Mouse (Mus musculus) limb, embryonic 15.5 days (tissue): ENCODE measurements around the gene Dera. TPM values are rescaled to one million over a fixed set of nuclear protein-coding genes. Genes with fewer than 3 reads are reported as not detected.

Experiments used
- ATAC-seq: fragments of 200-750 bp; cut with Nextera tagmentation; 2 replicates; pipeline ENCODE4 v1.8.0; 2017; ENCODE audit warnings: low read depth, moderate TSS enrichment; ENCODE audit not compliant: insufficient number of reproducible peaks, low FRiP score, low TSS enrichment
- H3K27ac ChIP-seq: fragments of 300-500 bp; sonication (generic); 2 replicates; pipeline ENCODE4 v1.5.1; 2015; ENCODE audit warnings: moderate library complexity, mild to moderate bottlenecking, inconsistent platforms
- H3K27me3 ChIP-seq: fragments of 300-500 bp; sonication (generic); 2 replicates; pipeline ENCODE4 v1.6.1; 2015; ENCODE audit warnings: inconsistent platforms
- H3K36me3 ChIP-seq: fragments of 300-500 bp; sonication (generic); 2 replicates; pipeline ENCODE4 v1.6.1; 2015; ENCODE audit warnings: inconsistent platforms
- H3K4me1 ChIP-seq: fragments of 300-500 bp; sonication (generic); 2 replicates; pipeline ENCODE4 v1.6.1; 2015; ENCODE audit warnings: inconsistent platforms
- H3K4me2 ChIP-seq: fragments of 300-500 bp; sonication (generic); 2 replicates; pipeline ENCODE4 v1.6.1; 2015; ENCODE audit warnings: mild to moderate bottlenecking, inconsistent platforms
- H3K4me3 ChIP-seq: fragments of 300-500 bp; sonication (generic); 2 replicates; pipeline ENCODE4 v1.5.1; 2015; ENCODE audit warnings: mild to moderate bottlenecking, inconsistent platforms
- H3K9ac ChIP-seq: fragments of 300-500 bp; sonication (generic); 2 replicates; pipeline ENCODE4 v1.6.1; 2015; ENCODE audit warnings: inconsistent platforms
- H3K9me3 ChIP-seq: fragments of 300-500 bp; sonication (generic); 2 replicates; pipeline ENCODE4 v1.6.1; 2016; ENCODE audit warnings: inconsistent platforms
- WGBS: fragments of 180-500 bp; shearing (Covaris S2); methylation state at CpG from one replicate; pipeline ENCODE4 v1.1.7; 2015; 5-methylcytosine and 5-hydroxymethylcytosine counted together
- polyA plus RNA-seq: library from polyadenylated mRNA; unstranded; fragments of >200 nt; fragmentation: Nextera tagmentation; extraction: Ambion mirVana; gene quantifications from 2 replicates; pipeline ENCODE4 v1.2.1, GENCODE M21; 2015

Gene Dera
- polyA plus RNA-seq, 1 experiment from 2014 or later, result 44.9 TPM

GRCm38 (mm10) chr6:137869903-137870580 lies 115.7 kb downstream of the Dera start:
- Histone ChIP-seq H3K36me3 (no peaks in the 10 kb centered on the region), H3K4me2 (no peak overlapping the region), H3K9me3 (no peaks in the 10 kb centered on the region), H3K4me1 (no peaks in the 10 kb centered on the region), H3K27ac (no peak overlapping the region), H3K4me3 (no peak overlapping the region), H3K27me3 (no peaks in the 10 kb centered on the region), H3K9ac (no peak overlapping the region)
- ATAC-seq, result no peak
- WGBS, result 78% methylated on average over 7 of the region's 7 CpGs

DNA sequence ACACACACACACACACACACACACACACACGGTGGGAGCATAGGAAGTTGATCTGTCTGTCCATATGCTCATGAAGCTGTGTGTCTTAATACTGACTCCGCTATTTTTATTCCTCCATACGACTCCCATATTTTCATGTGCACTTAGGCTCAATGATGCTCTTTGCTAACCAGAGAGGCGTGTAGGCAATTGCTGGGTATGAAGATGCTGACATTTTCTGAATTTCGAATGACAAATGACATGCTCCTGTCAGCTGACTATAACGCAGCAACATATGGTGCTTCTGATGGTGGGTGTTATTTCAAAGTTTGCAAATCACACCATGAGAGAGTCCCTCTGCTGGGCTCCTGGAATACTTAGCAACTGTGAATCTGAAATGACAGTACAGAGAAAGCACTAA lies 116.3 kb downstream of the Dera start:
- no peaks in the 10 kb centered on the region for H3K27me3 ChIP-seq
- no peak overlapping the region for H3K9ac ChIP-seq
- no peaks in the 10 kb centered on the region for H3K4me1 ChIP-seq
- no peaks in the 10 kb centered on the region for H3K9me3 ChIP-seq
- H3K36me3 ChIP-seq, result no peaks in the 10 kb centered on the region
- WGBS, result 84% methylated on average over 6 of the region's 6 CpGs
- no peak overlapping the region for H3K4me3 ChIP-seq
- no peak for ATAC-seq
- H3K4me2 ChIP-seq, result no peak overlapping the region
- H3K27ac ChIP-seq, result no peak overlapping the region

DNA sequence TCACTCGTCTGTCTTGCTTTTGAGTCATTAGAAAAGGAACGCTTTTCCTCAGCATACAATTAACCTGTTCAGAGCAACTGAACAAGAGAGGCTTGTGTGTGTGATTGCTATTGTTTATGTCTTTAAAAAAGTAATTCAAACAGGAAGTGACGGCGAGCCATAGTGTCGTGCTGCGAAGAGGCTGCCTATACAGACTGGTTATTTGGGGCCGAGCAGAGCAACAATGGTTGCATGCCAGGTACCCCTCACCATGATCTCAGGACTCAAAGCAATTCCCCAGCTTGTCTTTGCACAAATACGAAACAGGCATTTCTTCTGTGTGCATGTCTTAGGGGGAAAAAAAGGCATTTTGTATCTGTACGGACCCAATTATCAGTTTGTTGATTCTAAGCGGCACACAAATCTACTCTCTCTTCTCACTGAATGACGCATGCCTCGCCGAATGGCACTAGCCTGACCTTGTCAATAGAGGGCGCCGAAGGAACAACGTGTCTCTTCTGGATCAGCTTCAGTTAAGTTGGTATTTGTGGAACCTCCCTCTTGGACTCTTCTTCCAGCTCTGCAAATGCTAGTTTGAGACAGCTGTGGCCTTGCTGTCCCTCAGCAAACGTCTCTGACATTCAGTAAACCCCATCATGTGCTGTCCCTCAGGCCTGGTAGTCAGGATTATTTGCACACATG lies 117.8 kb downstream of the Dera start:
- no peak for ATAC-seq
- H3K9me3 ChIP-seq, result no peaks in the 10 kb centered on the region
- no peaks in the 10 kb centered on the region for H3K4me1 ChIP-seq
- H3K27ac ChIP-seq, result no peak overlapping the region
- H3K27me3 ChIP-seq, result no peaks in the 10 kb centered on the region
- no peaks in the 10 kb centered on the region for H3K36me3 ChIP-seq
- 42% methylated on average over 17 of the region's 17 CpGs for WGBS
- H3K9ac ChIP-seq, result no peak overlapping the region
- peak overlapping the region; percentile 4; the same call in 1 of the 2 replicates for H3K4me3 ChIP-seq
- H3K4me2 ChIP-seq, result no peak overlapping the region

GRCm38 (mm10) chr6:137874471-137875244 lies 120.3 kb downstream of the Dera start:
- H3K9me3 ChIP-seq, result no peaks in the 10 kb centered on the region
- H3K4me2 ChIP-seq, result no peak overlapping the region
- H3K9ac ChIP-seq, result no peak overlapping the region
- H3K27me3 ChIP-seq, result no peaks in the 10 kb centered on the region
- no peak for ATAC-seq
- no peak overlapping the region for H3K27ac ChIP-seq
- H3K4me1 ChIP-seq, result no peaks in the 10 kb centered on the region
- H3K4me3 ChIP-seq, result no peak overlapping the region
- WGBS, result 79% methylated on average over 8 of the region's 8 CpGs
- H3K36me3 ChIP-seq, result no peaks in the 10 kb centered on the region

DNA sequence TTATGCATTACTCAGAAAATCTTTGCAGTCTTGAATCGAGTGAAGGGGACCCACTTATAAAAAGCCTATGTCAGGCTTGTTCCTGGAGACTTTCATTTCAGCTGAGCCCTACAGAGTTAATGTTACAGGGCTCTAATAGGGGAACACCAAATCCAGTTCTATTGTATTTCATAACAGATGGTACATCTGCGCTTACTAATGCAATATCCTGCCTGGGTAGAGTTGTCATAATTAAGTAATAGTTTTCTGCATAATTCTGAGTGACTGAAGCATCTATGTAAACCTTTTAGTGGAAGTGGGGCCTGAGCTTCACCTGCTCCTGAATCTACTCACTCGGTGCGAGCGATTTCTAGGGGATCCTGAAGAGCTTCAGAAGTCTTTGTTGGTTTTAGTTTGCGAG lies 131.3 kb downstream of the Dera start:
- Histone ChIP-seq H3K27me3 (no peaks in the 10 kb centered on the region), H3K27ac (no peak overlapping the region), H3K9me3 (no peaks in the 10 kb centered on the region), H3K4me2 (no peak overlapping the region), H3K4me1 (no peaks in the 10 kb centered on the region), H3K9ac (no peak overlapping the region), H3K36me3 (no peaks in the 10 kb centered on the region), H3K4me3 (no peak overlapping the region)
- WGBS, result 82% methylated on average over 6 of the region's 6 CpGs
- ATAC-seq, result no peak

GRCm38 (mm10) chr6:137886210-137886979 lies 132.0 kb downstream of the Dera start:
- Histone ChIP-seq H3K9ac (no peak overlapping the region), H3K4me3 (no peak overlapping the region), H3K4me1 (no peaks in the 10 kb centered on the region), H3K4me2 (no peak overlapping the region), H3K9me3 (no peaks in the 10 kb centered on the region), H3K27me3 (no peaks in the 10 kb centered on the region), H3K36me3 (no peaks in the 10 kb centered on the region), H3K27ac (no peak overlapping the region)
- WGBS, result 68% methylated on average over 6 of the region's 6 CpGs
- no peak for ATAC-seq

- Histone ChIP-seq H3K4me3 (no peak overlapping the region), H3K27ac (no peak overlapping the region), H3K9ac (no peak overlapping the region), H3K36me3 (no peaks in the 10 kb centered on the region), H3K27me3 (no peaks in the 10 kb centered on the region), H3K4me2 (no peak overlapping the region), H3K4me1 (no peaks in the 10 kb centered on the region), H3K9me3 (no peaks in the 10 kb centered on the region)
- ATAC-seq, result no peak
- 82% methylated on average over 6 of the region's 6 CpGs for WGBS
These were observed 132.9 kb downstream of the Dera start for GRCm38 (mm10) chr6:137887258-137887657.

GRCm38 (mm10) chr6:137897671-137898070 lies 143.3 kb downstream of the Dera start:
- Histone ChIP-seq H3K4me2 (no peak overlapping the region), H3K9me3 (no peaks in the 10 kb centered on the region), H3K27ac (no peak overlapping the region), H3K9ac (no peak overlapping the region), H3K4me1 (no peaks in the 10 kb centered on the region; the same call in 1 of the 2 replicates), H3K27me3 (no peaks in the 10 kb centered on the region), H3K4me3 (no peak overlapping the region), H3K36me3 (no peaks in the 10 kb centered on the region)
- no peak for ATAC-seq

- H3K27ac ChIP-seq, result no peak overlapping the region
- ATAC-seq, result no peak
- H3K4me2 ChIP-seq, result no peak overlapping the region
- no peaks in the 10 kb centered on the region for H3K9me3 ChIP-seq
- 77% methylated on average over 5 of the region's 5 CpGs for WGBS
- H3K4me1 ChIP-seq, result no peaks in the 10 kb centered on the region; the same call in 1 of the 2 replicates
- H3K27me3 ChIP-seq, result no peaks in the 10 kb centered on the region
- no peak overlapping the region for H3K4me3 ChIP-seq
- no peaks in the 10 kb centered on the region for H3K36me3 ChIP-seq
- H3K9ac ChIP-seq, result no peak overlapping the region
These were observed 146.9 kb downstream of the Dera start for GRCm38 (mm10) chr6:137901255-137901654.
